Mouse (Mus musculus) liver, adult 2 months (tissue): ENCODE data around the gene Ldlrap1.

Experiments used
- CTCF ChIP-seq: fragments of 200-500 bp; IDR thresholded peaks from 2 replicates; pipeline ENCODE4 v1.5.1; 2011; ENCODE audit warnings: low read depth, low read length, control low read depth
- POLR2A ChIP-seq: fragments of 200-500 bp; IDR thresholded peaks from 2 replicates; pipeline ENCODE4 v1.6.1; 2011; ENCODE audit warnings: low read length, control low read depth; ENCODE audit not compliant: insufficient read depth; ENCODE audit errors: extremely low read depth

- TF ChIP-seq POLR2A: no peak
- TF ChIP-seq CTCF: no peak
Observed at GRCm38 (mm10) chr4:134795819-134796485, 28.1 kb upstream of the Ldlrap1 start.
